Comparison of ENCODE assay signal across 8 mouse cellular contexts in the genomic region with DNA sequence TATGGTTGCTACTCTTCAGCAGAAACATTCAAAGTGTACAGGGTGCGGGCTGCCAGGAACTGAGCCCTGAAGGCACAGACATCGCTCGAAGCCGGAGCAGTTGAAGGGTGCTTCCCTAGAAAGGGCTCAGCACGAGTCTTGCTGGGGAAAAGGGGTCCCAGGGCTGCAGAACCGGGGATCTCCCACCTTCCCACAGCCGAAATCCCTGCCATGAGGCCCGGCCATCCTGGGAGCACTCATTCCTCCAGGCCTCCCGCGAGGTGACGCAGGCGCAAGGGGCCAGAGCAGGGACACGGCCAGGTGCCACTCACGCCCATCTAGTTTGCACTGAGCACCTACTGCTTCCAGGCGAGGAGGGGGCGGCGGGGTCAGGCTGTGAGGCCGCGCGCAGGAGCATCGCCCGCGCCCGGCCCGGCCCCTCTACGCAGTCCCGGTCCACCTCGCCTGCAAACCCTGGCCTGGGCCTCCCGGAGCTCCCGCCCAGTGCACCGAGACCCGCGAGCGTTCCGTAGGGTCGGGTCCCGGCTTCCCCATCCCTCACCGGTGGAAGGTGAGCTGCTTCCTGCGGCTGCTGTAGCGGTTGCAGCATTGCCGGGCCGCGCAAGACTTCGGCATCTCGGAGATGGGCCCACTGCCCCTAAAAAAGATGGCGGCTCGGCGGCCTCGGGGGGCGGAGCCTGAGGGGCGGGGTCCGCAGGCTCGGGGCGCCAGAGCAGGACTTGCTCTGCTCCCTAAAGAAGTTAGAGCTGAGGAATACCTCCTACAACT. TPM values are rescaled to one million over a fixed set of nuclear protein-coding genes. Genes with fewer than 3 reads are reported as not detected.
A peak's percentile ranks its signal among the peaks of the same experiment; 100 is the strongest.
DNase-seq lines count a peak whose midpoint lies in the region; ATAC-seq and TF ChIP-seq lines count a peak whose summit lies in the region.

A gene (minus strand): TSS at position 656 of the 768 bp plus-strand sequence.

- H3K9ac ChIP-seq in hindbrain, embryonic 15.5 days = peak within 1 kb of the TSS; percentile 86

- ATAC-seq in hindbrain, embryonic 15.5 days (ENCODE audit: low FRiP score, low read depth) = peak; percentile 75
- ATAC-seq in megakaryocyte, adult 5-6 weeks (ENCODE audit: poor library complexity, severe bottlenecking) = peak; percentile 95

- 1% methylated on average over 53 of the region's 54 CpGs for WGBS in hindbrain, embryonic 15.5 days

- peak within 1 kb of the TSS; percentile 87 for H3K4me3 ChIP-seq in gastrocnemius, adult 2 months
- peak within 1 kb of the TSS; percentile 70 for H3K4me3 ChIP-seq in hindbrain, embryonic 15.5 days

- no peak for TF ChIP-seq CTCF in gastrocnemius, adult 2 months (IDR thresholded peaks at IDR 0.05)

- intact Hi-C loops in gastrocnemius, adult 2 months (cut with DNase I) = no loop called here

- peak within 1 kb of the TSS; percentile 95 for H3K27ac ChIP-seq in gastrocnemius, adult 2 months
- peak within 1 kb of the TSS; percentile 81 for H3K27ac ChIP-seq in hindbrain, embryonic 15.5 days (replicated peaks)

- H3K4me2 ChIP-seq in hindbrain, embryonic 15.5 days = peak within 1 kb of the TSS; percentile 72

- no peaks in the 10 kb centered on the region for H3K27me3 ChIP-seq in hindbrain, embryonic 15.5 days

- H3K9me3 ChIP-seq in hindbrain, embryonic 15.5 days = no peaks in the 10 kb centered on the region

- DNase-seq in R1 (ENCODE audit: low read depth, low spot score) = peak; percentile 81
- peak; percentile 91 to 92 for DNase-seq in cerebellum, postnatal 10 days
- DNase-seq in gastrocnemius, adult 2 months = peak; percentile 89
- peak in 1 of 2 experiments; percentile 79 for DNase-seq in left cerebral cortex, adult 8-10 months (ENCODE audit: low spot score in 2 of 2)
- DNase-seq in right cerebral cortex, adult 2 months (ENCODE audit: low spot score in 2 of 2) = peak; percentile 78 to 80
- DNase-seq in urinary bladder, postnatal 36 days (ENCODE audit: low spot score in 2 of 2) = peak; percentile 79 to 82

- peaks cover 27% of the 10 kb centered on the region for H3K36me3 ChIP-seq in hindbrain, embryonic 15.5 days

- H3K4me1 ChIP-seq in hindbrain, embryonic 15.5 days (replicated peaks) = peaks cover 29% of the 10 kb centered on the region

RNA-seq across cellular contexts. Expression of the gene that starts here (rescaled TPM):
- 10 to 100 TPM; 31.1 to 32.5 TPM for total RNA-seq in gastrocnemius, adult 2 months (2021)
- polyA plus RNA-seq in hindbrain, embryonic 15.5 days (2015; fragmentation: Nextera tagmentation; extraction: Ambion mirVana) = 35.7 and 36.7 TPM in 2 replicates
- 10 to 100 TPM; 17.5 to 27.0 (median 24.0) TPM for total RNA-seq in left cerebral cortex, adult 8-10 months (2022)
- total RNA-seq in megakaryocyte, adult 5-6 weeks (2015) = 9.6 and 11.2 TPM in 2 replicates
- 10.3 and 12.9 TPM in 2 replicates for total RNA-seq in megakaryocyte, adult 5-6 weeks (2017)
